Mouse (Mus musculus) lung, adult 2 months (tissue): Measurements from ENCODE around the gene Prkch.

ENCODE experiments used
- CTCF ChIP-seq: fragments of 200-500 bp; IDR thresholded peaks from 2 replicates; pipeline ENCODE4 v1.5.1; 2011; ENCODE audit warnings: mild to moderate bottlenecking, low read length, control low read depth; ENCODE audit not compliant: insufficient read depth
- POLR2A ChIP-seq: fragments of 200-500 bp; IDR thresholded peaks from 2 replicates; pipeline ENCODE4 v1.6.1; 2011; ENCODE audit warnings: low read depth, mild to moderate bottlenecking, control low read depth, low read length, borderline replicate concordance; ENCODE audit errors: extremely low read depth

DNA sequence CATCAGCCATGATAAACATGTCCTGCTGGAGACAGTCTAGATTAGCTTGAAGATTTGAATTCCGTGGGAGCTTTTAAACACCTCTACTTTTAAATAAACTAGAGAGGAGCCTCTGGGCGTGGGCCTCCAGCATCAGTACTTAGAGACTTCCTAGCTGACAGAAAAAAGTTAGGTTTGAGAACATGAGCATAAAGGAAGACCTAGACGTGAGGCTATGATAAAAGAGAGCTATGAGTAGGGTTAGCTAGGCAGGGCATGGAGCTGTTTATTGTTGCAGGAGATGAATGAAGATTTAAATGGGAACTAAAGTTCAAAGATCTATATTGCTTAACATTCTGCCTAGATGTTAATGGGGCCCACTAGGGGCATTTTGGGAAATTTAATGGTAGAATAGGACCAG lies 2.7 kb downstream of the Prkch start:
- TF ChIP-seq POLR2A (no peak), CTCF (no peak)
